Mouse (Mus musculus) kidney, adult 2 months (tissue): ENCODE data around the gene Tldc1. TPM values are rescaled to one million over a fixed set of nuclear protein-coding genes. Genes with fewer than 3 reads are reported as not detected.

ENCODE experiments used
- DNase-seq: peaks from one replicate; pipeline ENCODE4 v3.0.0; 2021
- H3K27ac ChIP-seq: fragments of 200-500 bp; 2 replicates; pipeline ENCODE4 v1.5.1; 2012; ENCODE audit warnings: low read depth, low read length, control low read depth, inconsistent platforms; ENCODE audit not compliant: insufficient read depth
- H3K27me3 ChIP-seq: fragments of 200-500 bp; replicated peaks from 2 replicates; pipeline ENCODE4 v1.6.1; 2012; ENCODE audit warnings: mild to moderate bottlenecking, moderate library complexity, low read length, inconsistent platforms; ENCODE audit not compliant: control insufficient read depth, insufficient read depth
- H3K36me3 ChIP-seq: fragments of 200-500 bp; 2 replicates; pipeline ENCODE4 v1.6.1; 2012; ENCODE audit warnings: mild to moderate bottlenecking, moderate library complexity, low read length, inconsistent platforms; ENCODE audit not compliant: control insufficient read depth, insufficient read depth
- H3K4me1 ChIP-seq: fragments of 200-500 bp; 2 replicates; pipeline ENCODE4 v1.6.1; 2011; ENCODE audit warnings: low read length; ENCODE audit not compliant: control insufficient read depth, insufficient read depth
- H3K4me3 ChIP-seq: fragments of 200-500 bp; 2 replicates; pipeline ENCODE4 v1.5.1; 2011; ENCODE audit warnings: mild to moderate bottlenecking, low read depth, low read length, control low read depth; ENCODE audit not compliant: insufficient read depth
- CTCF ChIP-seq: fragments of 200-500 bp; conservative IDR thresholded peaks from 2 replicates; pipeline ENCODE4 v1.5.1; 2011; ENCODE audit warnings: low read depth, mild to moderate bottlenecking, control low read depth, low read length, moderate library complexity, mixed read lengths; ENCODE audit not compliant: insufficient read depth, insufficient read length
- POLR2A ChIP-seq: fragments of 200-500 bp; IDR thresholded peaks from one replicate; pipeline ENCODE4 v1.6.1; 2011; ENCODE audit warnings: low read depth, low read length, control low read depth
- WGBS: fragments of 180-500 bp; shearing (Covaris S2); methylation state at CpG from one replicate; pipeline ENCODE4 v1.1.7; 2018; 5-methylcytosine and 5-hydroxymethylcytosine counted together
- polyA plus RNA-seq: library from polyadenylated mRNA; depleted of rRNA; stranded (reverse); fragments of >200 nt; gene quantifications from 2 replicates; pipeline ENCODE4 v1.2.3, GENCODE M21; 2012

Gene Tldc1
- polyA plus RNA-seq, 1 experiment, result 11.6 TPM

GRCm38 (mm10) chr8:119782715-119783114 is 4.5 kb upstream of the Tldc1 start:
- H3K4me1 ChIP-seq, result peaks cover 4% of the 10 kb centered on the region; the same call in 1 of the 2 replicates
- no peaks in the 10 kb centered on the region for H3K27me3 ChIP-seq
- no peak for TF ChIP-seq POLR2A
- peak; percentile 88 for TF ChIP-seq CTCF
- no peaks in the 10 kb centered on the region for H3K36me3 ChIP-seq
- WGBS, result 4% methylated on average over 5 of the region's 5 CpGs
- H3K4me3 ChIP-seq, result no peak overlapping the region
- DNase-seq, result peak; percentile 77
- no peak overlapping the region for H3K27ac ChIP-seq

DNA sequence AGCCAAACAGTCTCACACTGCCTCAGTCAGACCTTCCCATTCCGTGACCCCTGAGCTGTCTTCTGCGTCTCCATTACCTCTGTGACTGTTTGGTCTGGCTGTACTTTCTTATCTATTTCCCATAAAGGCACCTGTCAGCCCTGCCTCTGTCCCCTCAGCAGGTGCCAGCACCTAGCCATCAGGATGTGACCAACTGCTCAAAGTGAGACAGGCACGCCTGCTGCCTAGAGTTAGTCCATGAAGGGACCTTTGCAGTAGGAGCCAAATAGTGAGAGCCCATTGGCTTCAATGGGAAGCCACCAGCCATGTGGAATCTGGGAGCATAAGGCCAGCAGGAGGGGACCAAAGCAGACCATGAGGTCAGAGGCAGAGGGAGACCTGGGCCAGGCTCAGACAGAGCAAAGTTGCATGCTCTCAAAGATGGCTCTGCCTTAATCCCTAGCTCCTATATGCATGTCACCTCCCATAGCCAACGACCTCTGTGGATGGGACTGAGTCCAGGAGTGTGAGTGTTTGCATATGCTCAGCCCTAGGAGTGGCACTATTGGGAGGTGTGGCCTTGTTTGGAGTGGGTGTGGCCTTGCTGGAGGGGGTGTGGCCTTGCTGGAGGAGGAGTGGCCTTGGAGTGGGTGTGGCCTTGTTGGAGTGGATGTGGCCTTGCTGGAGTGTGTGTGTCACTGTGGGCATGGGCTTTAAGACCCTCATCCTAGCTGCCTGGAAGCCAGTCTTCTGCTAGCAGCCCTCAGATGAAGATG is 3.0 kb upstream of the Tldc1 start:
- H3K27ac ChIP-seq, result no peak overlapping the region
- peak; percentile 28 for DNase-seq
- WGBS, result 75% methylated on average over 4 of the region's 4 CpGs

DNA sequence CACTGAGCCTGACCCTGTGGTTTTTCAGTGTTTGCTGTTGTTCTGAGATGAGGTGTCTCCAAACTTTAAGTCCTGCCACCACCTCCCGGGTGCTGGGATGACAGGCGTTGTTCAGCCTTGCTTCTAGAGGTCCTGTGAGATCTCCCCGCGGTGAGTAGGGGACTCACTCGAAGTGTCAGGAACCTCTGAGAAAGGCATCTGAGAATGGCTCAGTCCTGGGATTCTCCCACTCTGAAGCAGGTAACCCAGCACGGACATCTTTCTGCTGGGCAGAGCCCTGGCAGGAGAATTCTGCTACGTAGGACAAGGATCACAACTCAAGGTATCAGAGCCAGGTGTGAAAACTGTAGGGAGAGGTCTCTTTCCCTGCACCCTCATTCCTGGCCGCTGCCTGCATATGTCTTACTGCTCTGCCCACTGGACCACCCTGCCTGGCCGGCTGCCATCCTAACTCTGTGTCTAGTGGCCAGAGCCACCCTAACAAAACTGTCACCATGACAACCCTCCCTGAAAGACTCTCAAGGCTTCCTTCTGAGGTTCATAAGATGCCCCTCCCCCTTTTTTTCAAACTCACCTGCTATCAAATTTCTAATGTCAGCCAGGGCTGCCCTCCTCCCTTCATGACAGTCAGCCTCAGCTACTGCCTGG is 2.3 kb upstream of the Tldc1 start:
- TF ChIP-seq CTCF (no peak), POLR2A (no peak)
- Histone ChIP-seq H3K4me1 (peaks cover 7% of the 10 kb centered on the region; the same call in 1 of the 2 replicates), H3K27me3 (no peaks in the 10 kb centered on the region), H3K27ac (no peak overlapping the region), H3K4me3 (no peak overlapping the region), H3K36me3 (no peaks in the 10 kb centered on the region)
- WGBS, result 82% methylated on average over 9 of the region's 9 CpGs
- no peak for DNase-seq

More for the DNA sequence above, 3.0 kb upstream of the Tldc1 start:
- no peak for TF ChIP-seq POLR2A
- TF ChIP-seq CTCF, result no peak
- H3K4me3 ChIP-seq, result no peak overlapping the region
- peaks cover 7% of the 10 kb centered on the region; the same call in 1 of the 2 replicates for H3K4me1 ChIP-seq
- H3K36me3 ChIP-seq, result no peaks in the 10 kb centered on the region
- H3K27me3 ChIP-seq, result no peaks in the 10 kb centered on the region

DNA sequence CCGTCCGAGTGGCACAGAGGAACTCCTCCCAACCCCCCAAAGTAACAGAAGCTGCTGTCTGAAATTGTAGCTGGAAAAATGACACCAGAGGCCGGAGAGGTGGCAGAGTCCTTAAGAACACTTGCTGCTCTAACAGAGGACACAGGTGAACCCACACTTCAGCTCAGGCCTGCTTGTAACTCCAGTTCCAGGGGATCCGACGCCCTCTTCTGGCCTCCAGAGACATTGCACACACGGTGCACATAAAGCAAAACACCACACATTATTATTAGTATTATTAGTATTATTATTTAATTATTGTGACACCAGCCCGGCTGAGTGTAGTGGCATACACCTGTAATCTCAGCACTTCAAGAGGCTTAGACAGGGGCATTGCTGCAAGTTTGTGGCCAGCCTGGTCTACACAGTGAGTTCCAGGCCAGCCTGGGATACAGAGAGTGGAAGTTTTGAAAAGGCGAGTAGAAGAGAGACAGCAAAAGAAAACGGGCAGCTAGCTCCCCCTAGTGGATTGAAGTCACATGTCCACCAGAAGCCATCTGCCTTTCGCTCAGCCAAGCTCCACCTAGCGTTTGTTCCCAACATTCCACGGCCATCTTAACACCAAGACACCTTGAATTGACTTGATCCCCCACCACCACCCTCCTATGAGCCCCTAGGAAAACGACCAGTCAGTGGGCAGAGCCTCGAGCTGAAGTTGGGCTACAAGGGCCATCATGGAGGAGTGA is 959 bp upstream of the Tldc1 start:
- peak; percentile 91 for DNase-seq
- 22% methylated on average over 14 of the region's 14 CpGs for WGBS
- Histone ChIP-seq H3K27me3 (no peaks in the 10 kb centered on the region), H3K4me3 (no peak overlapping the region), H3K36me3 (no peaks in the 10 kb centered on the region), H3K27ac (no peak overlapping the region), H3K4me1 (peaks cover 7% of the 10 kb centered on the region; the same call in 1 of the 2 replicates)
- TF ChIP-seq POLR2A (no peak), CTCF (peak; percentile 99; the same call in 1 of the 2 replicates)

GRCm38 (mm10) chr8:119777765-119778164 is 451 bp downstream of the Tldc1 start:
- no peak for TF ChIP-seq POLR2A
- TF ChIP-seq CTCF, result no peak
- Histone ChIP-seq H3K4me3 (peak overlapping the region; percentile 73), H3K4me1 (peaks cover 7% of the 10 kb centered on the region; the same call in 1 of the 2 replicates), H3K27me3 (no peaks in the 10 kb centered on the region), H3K36me3 (no peaks in the 10 kb centered on the region), H3K27ac (peak overlapping the region; percentile 91)
- WGBS, result 5% methylated on average over 7 of the region's 7 CpGs
- DNase-seq, result no peak

DNA sequence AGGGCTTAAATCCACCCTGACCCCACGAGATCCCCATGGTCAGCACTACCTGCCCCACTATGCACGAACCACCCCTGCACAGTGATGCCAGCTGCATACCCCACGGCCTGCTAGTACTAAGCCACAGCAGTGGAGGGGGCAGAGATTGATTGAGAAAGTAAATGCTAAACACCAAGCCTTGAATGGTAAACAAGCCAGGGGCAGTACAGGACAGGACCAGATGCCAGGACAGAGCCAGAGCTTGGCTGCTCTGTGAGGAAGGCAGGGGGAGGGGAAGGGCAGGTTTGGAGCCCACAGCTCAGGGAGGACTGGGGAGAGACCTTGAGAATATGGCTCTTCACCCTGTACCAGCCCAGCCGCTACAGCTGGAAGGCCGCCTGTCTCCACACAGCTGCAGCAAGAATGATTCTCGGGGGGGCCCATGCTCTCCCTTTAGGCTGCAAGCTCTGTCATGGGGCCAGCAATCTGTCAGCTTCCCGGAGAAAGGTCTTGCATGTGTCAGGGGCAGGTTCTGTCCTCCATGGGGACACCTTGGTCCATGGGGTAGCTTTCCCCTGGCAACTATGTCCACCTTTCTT is 1.5 kb downstream of the Tldc1 start:
- peaks cover 7% of the 10 kb centered on the region; the same call in 1 of the 2 replicates for H3K4me1 ChIP-seq
- 76% methylated on average over 7 of the region's 7 CpGs for WGBS
- no peak overlapping the region for H3K4me3 ChIP-seq
- H3K36me3 ChIP-seq, result no peaks in the 10 kb centered on the region
- TF ChIP-seq POLR2A, result no peak
- TF ChIP-seq CTCF, result no peak
- peak; percentile 18 for DNase-seq
- H3K27me3 ChIP-seq, result no peaks in the 10 kb centered on the region
- H3K27ac ChIP-seq, result peak overlapping the region; percentile 8; the same call in 1 of the 2 replicates
